Mouse (Mus musculus) midbrain, postnatal 0 days (tissue): ENCODE data around the gene Ftl1. TPM values are rescaled to one million over a fixed set of nuclear protein-coding genes. Genes with fewer than 3 reads are reported as not detected.
A peak's percentile ranks its signal among the peaks of the same experiment; 100 is the strongest.

Source experiments
- ATAC-seq: fragments of 200-750 bp; cut with Nextera tagmentation; 2 replicates; pipeline ENCODE4 v1.8.0; 2017; ENCODE audit warnings: moderate number of reproducible peaks, mild to moderate bottlenecking, moderate TSS enrichment, moderate library complexity; ENCODE audit not compliant: low FRiP score
- DNase-seq: peaks from one replicate; pipeline ENCODE4 v3.0.0-alpha.2; 2015; ENCODE audit warnings: low spot score
- H3K27ac ChIP-seq: fragments of 300-500 bp; sonication (generic); 2 replicates; pipeline ENCODE4 v1.5.1; 2014; ENCODE audit warnings: low read depth, mild to moderate bottlenecking, low read length, mixed read lengths
- H3K27me3 ChIP-seq: fragments of 300-500 bp; sonication (generic); 2 replicates; pipeline ENCODE4 v1.6.1; 2014; ENCODE audit warnings: low read length, control low read depth, mixed read lengths; ENCODE audit not compliant: insufficient read depth
- H3K36me3 ChIP-seq: fragments of 300-500 bp; sonication (generic); 2 replicates; pipeline ENCODE4 v1.6.1; 2014; ENCODE audit warnings: low read length, control low read depth, mixed read lengths; ENCODE audit not compliant: insufficient read depth
- H3K4me1 ChIP-seq: fragments of 300-500 bp; sonication (generic); 2 replicates; pipeline ENCODE4 v1.6.1; 2014; ENCODE audit warnings: mild to moderate bottlenecking, control low read depth, antibody characterized with exemption, low read length, mixed read lengths; ENCODE audit not compliant: insufficient read depth
- H3K4me2 ChIP-seq: fragments of 300-500 bp; sonication (generic); 2 replicates; pipeline ENCODE4 v1.6.1; 2014; ENCODE audit warnings: low read depth, mild to moderate bottlenecking, low read length, mixed read lengths; ENCODE audit not compliant: poor library complexity, severe bottlenecking
- H3K4me3 ChIP-seq: fragments of 300-500 bp; sonication (generic); 2 replicates; pipeline ENCODE4 v1.5.1; 2014; ENCODE audit warnings: low read depth, mild to moderate bottlenecking, low read length, moderate library complexity
- H3K9ac ChIP-seq: fragments of 300-500 bp; sonication (generic); replicated peaks from 2 replicates; pipeline ENCODE4 v1.6.1; 2014; ENCODE audit warnings: mild to moderate bottlenecking, low read length, moderate library complexity, mixed read lengths; ENCODE audit not compliant: poor library complexity, severe bottlenecking
- H3K9me3 ChIP-seq: fragments of 300-500 bp; sonication (generic); 2 replicates; pipeline ENCODE4 v1.6.1; 2016; ENCODE audit warnings: low read length, control low read depth
- CTCF ChIP-seq: IDR thresholded peaks from 2 replicates; pipeline ENCODE4 v1.5.1; 2016; ENCODE audit warnings: antibody characterized with exemption, mild to moderate bottlenecking
- WGBS: fragments of 180-500 bp; shearing (Covaris S2); extraction: QIAGEN DNeasy Blood & Tissue Kit; methylation state at CpG from one replicate; pipeline ENCODE4 v1.1.7; 2014; 5-methylcytosine and 5-hydroxymethylcytosine counted together
- polyA plus RNA-seq: library from polyadenylated mRNA; unstranded; fragments of >200 nt; fragmentation: Nextera tagmentation; extraction: Ambion mirVana; gene quantifications from 2 replicates; pipeline ENCODE4 v1.2.1, GENCODE M21; 2015
- total RNA-seq: library from RNA; depleted of rRNA; stranded (reverse); fragments of >200 nt; gene quantifications from 2 replicates; pipeline ENCODE4 v1.2.3, GENCODE M21; 2014

Ftl1 gene
- total and polyA plus RNA-seq, 2 experiments from 2014 or later: 2,428 to 4,797 TPM

- H3K9me3 ChIP-seq: no peaks in the 10 kb centered on the region
- 90% methylated on average over 5 of the region's 5 CpGs for WGBS
- H3K27ac ChIP-seq: no peak overlapping the region
- no peak overlapping the region for H3K4me3 ChIP-seq
- ATAC-seq (no peak), DNase-seq (no peak)
- TF ChIP-seq CTCF: no peak
- no peak overlapping the region for H3K4me2 ChIP-seq
- H3K36me3 ChIP-seq: peaks cover 51% of the 10 kb centered on the region
- 0 out of 2 replicates have a peak, but pooled peaks cover 3% of the 10 kb centered on the region for H3K4me1 ChIP-seq
- no peaks in the 10 kb centered on the region for H3K27me3 ChIP-seq
- no peak overlapping the region for H3K9ac ChIP-seq
Observed at GRCm38 (mm10) chr7:45492951-45493350, 33.3 kb upstream of the Ftl1 start.

GRCm38 (mm10) chr7:45492225-45492844 lies 32.7 kb upstream of the Ftl1 start:
- H3K4me1 ChIP-seq: 0 out of 2 replicates have a peak, but pooled peaks cover 3% of the 10 kb centered on the region

GRCm38 (mm10) chr7:45491264-45491663 lies 31.6 kb upstream of the Ftl1 start:
- Histone ChIP-seq H3K9ac (no peak overlapping the region), H3K27me3 (no peaks in the 10 kb centered on the region), H3K4me1 (0 out of 2 replicates have a peak, but pooled peaks cover 3% of the 10 kb centered on the region), H3K4me2 (no peak overlapping the region), H3K9me3 (no peaks in the 10 kb centered on the region), H3K4me3 (no peak overlapping the region), H3K27ac (no peak overlapping the region), H3K36me3 (peaks cover 35% of the 10 kb centered on the region)
- no peak for TF ChIP-seq CTCF
- DNase-seq (no peak), ATAC-seq (no peak)
- WGBS: 28% methylated on average over 3 of the region's 3 CpGs

More at GRCm38 (mm10) chr7:45492225-45492844, 32.7 kb upstream of the Ftl1 start:
- Histone ChIP-seq H3K27ac (no peak overlapping the region), H3K4me3 (no peak overlapping the region), H3K9ac (no peak overlapping the region), H3K4me2 (no peak overlapping the region), H3K9me3 (no peaks in the 10 kb centered on the region), H3K27me3 (no peaks in the 10 kb centered on the region), H3K36me3 (peaks cover 45% of the 10 kb centered on the region)
- WGBS: 97% methylated on average over 8 of the region's 8 CpGs
- no peak for ATAC-seq
- no peak for TF ChIP-seq CTCF
- no peak for DNase-seq

DNA sequence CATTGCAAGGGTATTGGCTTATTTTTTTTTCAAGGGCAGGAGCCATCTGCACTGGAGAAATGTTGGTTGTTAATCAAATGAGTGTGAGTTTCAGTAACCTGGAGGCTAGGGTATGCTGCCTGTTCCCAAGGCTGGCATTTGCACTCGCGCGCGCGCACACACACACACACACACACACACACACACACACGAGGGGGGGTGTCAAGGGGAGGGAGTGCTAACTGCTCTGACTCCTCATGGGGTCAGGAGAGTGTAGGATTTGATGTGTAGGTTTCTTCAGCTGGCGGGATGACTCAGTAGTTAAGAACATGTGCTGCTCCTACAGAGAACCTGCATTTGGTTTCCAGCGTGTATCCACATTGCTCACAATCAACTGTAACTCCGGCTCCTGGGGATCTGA lies 31.1 kb upstream of the Ftl1 start:
- Histone ChIP-seq H3K36me3 (peaks cover 31% of the 10 kb centered on the region), H3K4me3 (no peak overlapping the region), H3K4me2 (no peak overlapping the region), H3K9me3 (no peaks in the 10 kb centered on the region), H3K27me3 (no peaks in the 10 kb centered on the region), H3K9ac (no peak overlapping the region), H3K27ac (no peak overlapping the region), H3K4me1 (0 out of 2 replicates have a peak, but pooled peaks cover 3% of the 10 kb centered on the region)
- ATAC-seq: no peak
- no peak for DNase-seq
- TF ChIP-seq CTCF: no peak
- 52% methylated on average over 9 of the region's 9 CpGs for WGBS

GRCm38 (mm10) chr7:45489578-45489977 lies 29.9 kb upstream of the Ftl1 start:
- 84% methylated on average over 7 of the region's 7 CpGs for WGBS
- Histone ChIP-seq H3K27ac (no peak overlapping the region), H3K4me2 (no peak overlapping the region), H3K9ac (no peak overlapping the region), H3K4me3 (no peak overlapping the region), H3K9me3 (no peaks in the 10 kb centered on the region), H3K4me1 (0 out of 2 replicates have a peak, but pooled peaks cover 3% of the 10 kb centered on the region), H3K27me3 (no peaks in the 10 kb centered on the region), H3K36me3 (peaks cover 21% of the 10 kb centered on the region)
- no peak for ATAC-seq
- no peak for TF ChIP-seq CTCF
- no peak for DNase-seq

GRCm38 (mm10) chr7:45488293-45489204 lies 28.9 kb upstream of the Ftl1 start, which contains the start of gene Dhdh:
Dhdh (minus strand) TSS chr7:45488805.
- H3K4me1 ChIP-seq: 0 out of 2 replicates have a peak, but pooled peaks cover 3% of the 10 kb centered on the region
- H3K36me3 ChIP-seq: peaks cover 10% of the 10 kb centered on the region
- ATAC-seq (peak; percentile 67), DNase-seq (peak; percentile 61)
- 10% methylated on average over 32 of the region's 38 CpGs for WGBS
- H3K27ac ChIP-seq: peak within 1 kb of the TSS; percentile 90
- H3K9ac ChIP-seq: peak within 1 kb of the TSS; percentile 63
- H3K4me2 ChIP-seq: peak within 1 kb of the TSS; percentile 67
- no peak for TF ChIP-seq CTCF
- H3K4me3 ChIP-seq: peak within 1 kb of the TSS; percentile 37
- H3K27me3 ChIP-seq: no peaks in the 10 kb centered on the region
- H3K9me3 ChIP-seq: no peaks in the 10 kb centered on the region
